ENCODE assay signal across 21 mouse cellular contexts in the genomic region with DNA sequence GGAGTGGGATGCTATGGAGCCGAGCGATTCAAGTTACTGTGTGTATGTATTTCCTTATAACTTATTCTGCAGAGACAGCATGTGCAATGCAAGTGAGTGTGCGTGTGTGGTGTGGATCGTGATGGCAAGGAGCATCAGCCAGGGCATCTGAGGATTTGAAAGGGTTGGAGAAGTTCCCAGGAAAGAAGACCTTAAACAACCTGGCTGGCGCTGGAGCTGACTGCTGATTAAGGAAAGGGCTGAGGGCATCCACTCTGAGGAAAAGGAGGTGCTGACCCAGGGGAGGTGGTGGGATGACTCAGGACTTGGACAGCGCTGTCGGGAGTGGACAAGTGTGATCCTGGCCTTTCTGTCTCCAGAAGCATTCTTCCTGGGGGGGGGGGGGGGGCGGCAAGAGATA. TPM values are rescaled to one million over a fixed set of nuclear protein-coding genes. Genes with fewer than 3 reads are reported as not detected.
A peak's percentile ranks its signal among the peaks of the same experiment; 100 is the strongest.
DNase-seq lines count a peak whose midpoint lies in the region; ATAC-seq and TF ChIP-seq lines count a peak whose summit lies in the region.
"Had no signal": no experiment of that assay in that cellular context is flagged by ENCODE, and none has a peak within 500 bp of the region (broad histone marks: within the 10 kb centered on the region; RNA-seq: fewer than 3 reads in every experiment).

No protein-coding gene starts in this region.

- no peaks in the 10 kb centered on the region for H3K9me3 ChIP-seq in heart, embryonic 11.5 days (replicated peaks; ENCODE audit: control insufficient read depth, low read length)
- no peaks in the 10 kb centered on the region for H3K9me3 ChIP-seq in heart, embryonic 16.5 days (replicated peaks; ENCODE audit: control insufficient read depth, low read length)
- H3K9me3 ChIP-seq: embryonic facial prominence, embryonic 15.5 days had no signal

- intact Hi-C loops in heart, adult 2 months (cut with DNase I): no loop called here

- peak; percentile 70 for TF ChIP-seq EP300 in heart, adult 2 months (IDR thresholded peaks at IDR 0.05; ENCODE audit: insufficient read depth, low read depth, low read length)

- ATAC-seq in heart, embryonic 11.5 days (replicated peaks; ENCODE audit: insufficient number of reproducible peaks, low FRiP score, low TSS enrichment): no peak
- no peak for ATAC-seq in heart, embryonic 16.5 days (replicated peaks; ENCODE audit: extremely low read depth, insufficient read depth, low FRiP score)
- ATAC-seq: CD4-positive, CD25-positive, alpha-beta regulatory T cell, adult 4 months; forebrain, postnatal 0 days; hindbrain, embryonic 16.5 days; midbrain, embryonic 16.5 days had no signal

- no peak overlapping the region for H3K4me3 ChIP-seq in heart, adult 2 months
- no peak overlapping the region for H3K4me3 ChIP-seq in heart, embryonic 11.5 days (ENCODE audit: low read depth, low read length)
- H3K4me3 ChIP-seq in heart, embryonic 16.5 days (ENCODE audit: low read length): no peak overlapping the region
- H3K4me3 ChIP-seq: embryonic facial prominence, embryonic 15.5 days had no signal

- no peak for TF ChIP-seq POLR2A in heart, adult 2 months (IDR thresholded peaks at IDR 0.05; ENCODE audit: insufficient read depth, low read depth, low read length)

- no peak overlapping the region for H3K4me2 ChIP-seq in heart, embryonic 11.5 days
- no peak overlapping the region for H3K4me2 ChIP-seq in heart, embryonic 16.5 days (ENCODE audit: low read depth, low read length)
- H3K4me2 ChIP-seq: embryonic facial prominence, embryonic 15.5 days; liver, embryonic 11.5 days had no signal

- DNase-seq in heart, adult 2 months: peak; percentile 36 to 53
- peak; percentile 63 for DNase-seq in 3T3-L1 (ENCODE audit: low read depth, low spot score)
- DNase-seq in NIH3T3 (ENCODE audit: low read depth): peak; percentile 65
- no peak for DNase-seq in frontal cortex, postnatal 36 days (ENCODE audit: low spot score in 2 of 2)
- no peak for DNase-seq in right cerebral cortex, postnatal 4 days
- DNase-seq in cerebellum, adult 11-12 months: no peak
- DNase-seq: embryo, embryonic 11 days; forebrain, postnatal 0 days; kidney, adult 18-20 months; kidney, postnatal 14 days; lung, adult 18-20 months; lung, postnatal 36 days; retina, postnatal 1 day had no signal

- 28% methylated on average over 8 of the region's 8 CpGs for WGBS in heart, adult 2 months
- whole genome bisulfite sequencing in heart, embryonic 11.5 days (ENCODE audit: insufficient replicate concordance): 67% methylated on average over 7 of the region's 8 CpGs
- WGBS in heart, embryonic 16.5 days: 65% methylated on average over 7 of the region's 8 CpGs

- no peak overlapping the region for H3K9ac ChIP-seq in heart, adult 2 months (ENCODE audit: low read depth, low read length)
- no peak overlapping the region for H3K9ac ChIP-seq in heart, embryonic 11.5 days (ENCODE audit: low read depth, low read length)
- no peak overlapping the region for H3K9ac ChIP-seq in heart, embryonic 16.5 days (ENCODE audit: low read length)
- H3K9ac ChIP-seq: embryonic facial prominence, embryonic 15.5 days; forebrain, postnatal 0 days had no signal

- no peaks in the 10 kb centered on the region for H3K36me3 ChIP-seq in heart, adult 2 months (ENCODE audit: control insufficient read depth, insufficient read depth, low read length)
- H3K36me3 ChIP-seq in heart, embryonic 11.5 days (ENCODE audit: control insufficient read depth, insufficient read depth, low read length): no peaks in the 10 kb centered on the region
- no peaks in the 10 kb centered on the region for H3K36me3 ChIP-seq in heart, embryonic 16.5 days (ENCODE audit: control insufficient read depth, insufficient read depth)
- H3K36me3 ChIP-seq: embryonic facial prominence, embryonic 15.5 days had no signal

- TF ChIP-seq CTCF in heart, adult 2 months (IDR thresholded peaks at IDR 0.05): no peak

- H3K4me1 ChIP-seq in heart, adult 2 months (ENCODE audit: control insufficient read depth, insufficient read depth, low read length): peaks cover 19% of the 10 kb centered on the region
- H3K4me1 ChIP-seq in heart, embryonic 11.5 days (ENCODE audit: control insufficient read depth, insufficient read depth, low read length): peaks cover 34% of the 10 kb centered on the region
- H3K4me1 ChIP-seq in heart, embryonic 16.5 days (ENCODE audit: control insufficient read depth, insufficient read depth, low read length): peaks cover 43% of the 10 kb centered on the region

- H3K27ac ChIP-seq in heart, adult 2 months: peak overlapping the region; percentile 51
- H3K27ac ChIP-seq in heart, embryonic 11.5 days (ENCODE audit: low read depth, low read length): no peak overlapping the region
- peak overlapping the region; percentile 79 for H3K27ac ChIP-seq in heart, embryonic 16.5 days (ENCODE audit: low read length)
- H3K27ac ChIP-seq: embryonic facial prominence, embryonic 15.5 days; stomach, postnatal 0 days had no signal

- H3K27me3 ChIP-seq in heart, adult 2 months (ENCODE audit: control insufficient read depth, insufficient read depth, low read length): no peaks in the 10 kb centered on the region
- no peaks in the 10 kb centered on the region for H3K27me3 ChIP-seq in heart, embryonic 11.5 days (ENCODE audit: control insufficient read depth, insufficient read depth, low read length)
- no peaks in the 10 kb centered on the region for H3K27me3 ChIP-seq in heart, embryonic 16.5 days (ENCODE audit: control insufficient read depth, insufficient read depth, low read length)
- H3K27me3 ChIP-seq: embryonic facial prominence, embryonic 15.5 days had no signal

- no peaks in the 10 kb centered on the region for H3K79me2 ChIP-seq in heart, adult 2 months (replicated peaks; ENCODE audit: control insufficient read depth, insufficient read depth, low read length)

RNA-seq across cellular contexts. Expression of a gene that starts 27.3 kb away (rescaled TPM):
- total RNA-seq in heart, adult 2 months (2021): 10 to 100 TPM; 32.6 to 36.9 TPM
- 15.6 and 20.1 TPM in 2 replicates for polyA plus RNA-seq in heart, adult 2 months (2012; rRNA removed)
- polyA plus RNA-seq in heart, embryonic 11.5 days (2014; fragmentation: Nextera tagmentation; extraction: Ambion mirVana): 18.9 and 26.9 TPM in 2 replicates
- polyA plus RNA-seq in heart, embryonic 16.5 days (2015; fragmentation: Nextera tagmentation; extraction: Ambion mirVana): 25.4 and 32.4 TPM in 2 replicates

Comparison
In these comparisons a context has a peak if more than half of its experiments do, and no peak if none do; other contexts are left out.
1. DNase-seq: peak in heart, adult 2 months (2 of 2), 3T3-L1 (single experiment) and NIH3T3 (single experiment); none in frontal cortex, postnatal 36 days (0 of 2), right cerebral cortex, postnatal 4 days (single experiment) and cerebellum, adult 11-12 months (single experiment).